Mouse (Mus musculus): Measurements from ENCODE around the gene Dntt.

DNA sequence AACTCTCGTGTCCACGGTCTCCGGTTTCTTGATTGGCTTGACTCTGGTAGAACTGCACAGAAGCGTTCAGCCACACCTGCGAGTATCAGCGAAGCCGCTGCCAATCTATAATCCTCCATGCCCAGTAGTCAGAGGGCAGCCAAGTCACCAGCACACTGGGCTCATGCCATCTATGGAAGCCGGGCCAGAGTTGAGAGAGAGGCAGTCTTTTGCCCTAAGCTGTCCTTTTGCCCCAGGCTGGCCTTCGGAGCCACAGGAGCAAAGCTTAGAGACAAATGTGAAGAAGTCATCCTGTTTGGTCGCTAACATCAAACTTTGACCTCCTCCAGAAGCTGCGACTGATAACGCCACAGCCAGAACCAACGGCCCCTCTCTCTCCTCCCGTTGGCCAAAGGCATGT lies 54.6 kb downstream of the Dntt start:
- TF ChIP-seq POLR2A (IDR thresholded peaks at IDR 0.05; ENCODE audit: insufficient read depth, low read depth, low read length) (no peak), CTCF (IDR thresholded peaks at IDR 0.05; ENCODE audit: insufficient read depth, low read depth, low read length) (no peak)

All from olfactory bulb, adult 2 months (tissue).